Mouse (Mus musculus) T-helper 1 cell (primary cell): Measurements from ENCODE around the gene Rims1.

Experiments
- in situ Hi-C: fragments of 300-600 bp; cut with MboI, MseI; formaldehyde crosslinking; loops from one replicate; pipeline ENCODE4 v1.15.1; 2025; ENCODE audit warnings: high pct_unique_total_duplicates

Gene Rims1

DNA sequence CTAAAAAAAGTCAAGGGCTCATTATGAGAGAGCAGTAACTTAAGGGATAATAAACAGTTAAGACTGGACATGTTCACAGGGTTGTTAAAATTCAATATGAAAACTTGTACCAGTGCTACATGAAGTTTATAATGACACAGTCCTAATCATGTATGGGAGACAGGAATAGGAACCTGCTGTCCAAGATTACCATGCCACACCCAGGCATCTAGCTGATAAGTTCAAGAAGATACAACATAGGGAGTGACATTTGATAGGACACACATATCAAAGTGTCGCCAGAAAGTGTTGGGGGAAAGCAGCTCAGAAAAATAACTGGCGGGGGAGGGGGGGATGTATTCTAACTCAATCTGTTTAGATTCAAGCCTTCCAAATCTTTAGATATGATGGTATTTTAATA, 449.6 kb downstream of the Rims1 start:
- in situ Hi-C loops: no loop called here

DNA sequence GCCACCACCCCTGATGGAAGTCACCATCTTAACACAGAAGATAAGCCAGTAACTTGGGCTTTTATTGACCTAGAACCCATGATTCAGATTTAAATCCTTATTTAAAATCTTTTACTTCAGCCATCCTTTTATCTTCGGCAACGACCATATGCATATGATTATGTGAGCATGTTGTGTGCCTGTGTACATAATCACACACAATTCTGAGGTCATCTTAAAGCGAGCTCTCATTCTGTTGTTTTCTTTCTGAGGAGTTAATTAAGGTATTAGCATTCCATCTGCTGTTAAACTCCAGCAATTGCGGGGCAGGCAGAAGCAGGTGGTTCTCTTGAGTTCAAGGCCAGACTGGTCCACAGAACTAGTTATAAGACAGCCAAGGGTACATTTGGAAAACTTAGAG, 452.1 kb downstream of the Rims1 start:
- in situ Hi-C loops: no loop called here

DNA sequence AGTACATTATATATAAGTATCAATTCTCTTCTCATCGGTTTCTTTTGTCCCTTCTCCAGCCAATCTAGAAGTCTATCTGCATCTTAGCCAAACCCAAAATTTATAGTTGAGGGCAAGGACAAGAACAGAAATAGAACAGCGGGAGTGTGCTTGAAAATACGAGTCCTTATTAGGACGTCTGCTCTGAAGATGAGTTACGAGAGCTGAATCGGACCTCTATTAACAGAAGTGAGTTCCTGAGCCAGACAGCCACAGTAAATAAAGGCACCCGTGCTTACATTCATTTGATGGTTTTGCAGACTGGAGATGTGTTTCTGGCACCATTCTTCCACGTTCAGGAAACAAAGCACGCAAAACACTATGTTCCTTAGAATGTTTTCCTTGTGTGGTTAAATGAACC, 466.9 kb downstream of the Rims1 start:
- in situ Hi-C loops: no loop called here

DNA sequence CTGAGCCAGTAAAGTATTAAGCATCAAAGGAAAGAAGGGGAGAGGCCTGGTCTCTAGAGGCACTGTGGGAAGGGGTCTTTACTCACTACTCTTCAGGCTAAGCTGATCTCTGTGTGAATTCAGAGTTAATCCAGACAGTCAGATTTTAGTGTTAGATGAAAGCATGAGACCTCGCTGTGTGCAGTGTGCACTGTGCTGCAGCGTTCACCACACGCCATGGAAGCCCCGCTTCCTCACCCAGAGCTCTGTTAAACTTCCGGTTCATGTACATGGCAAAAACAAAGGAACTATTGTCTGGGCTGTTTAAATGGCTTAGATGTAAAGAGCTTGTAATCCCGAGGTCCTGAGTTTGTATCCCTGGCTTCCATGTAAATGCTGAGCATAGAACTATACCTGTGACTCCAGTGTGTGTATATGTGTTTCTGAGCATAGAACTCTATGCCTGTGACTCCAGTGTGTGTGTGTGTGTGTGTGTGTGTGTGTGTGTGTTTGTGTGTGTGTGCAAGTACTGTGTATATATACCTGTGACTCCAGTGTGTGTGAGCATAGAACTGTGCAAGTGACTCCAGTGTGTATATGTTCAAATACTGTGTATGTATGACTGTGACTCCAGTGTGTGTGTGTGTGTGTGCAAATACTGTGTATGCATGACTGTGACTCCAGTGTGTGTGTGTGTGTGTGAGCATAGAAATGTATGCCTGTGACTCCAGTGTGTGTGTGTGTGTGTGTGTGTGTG, 484.7 kb downstream of the Rims1 start:
- in situ Hi-C loops: no loop called here

DNA sequence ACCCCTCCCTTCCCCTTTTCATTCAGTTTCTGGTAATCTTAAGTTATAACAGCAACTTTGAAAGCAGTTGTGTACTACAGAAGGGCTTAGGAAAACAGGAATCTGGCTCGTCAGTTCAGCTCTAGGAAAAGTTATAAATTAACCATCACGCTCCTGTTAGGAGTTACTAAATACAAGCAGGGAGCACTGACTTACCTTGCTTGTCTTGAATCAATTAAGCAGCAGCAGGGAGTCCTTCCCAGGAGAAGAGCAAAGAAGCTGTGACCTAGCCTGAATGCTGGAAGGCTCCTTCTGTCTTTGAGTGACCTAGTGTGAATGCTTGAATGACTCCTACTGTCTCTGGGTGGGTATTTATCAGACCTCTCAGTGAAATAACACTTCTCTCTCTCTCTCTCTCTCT, 490.3 kb downstream of the Rims1 start:
- in situ Hi-C loops: no loop called here

DNA sequence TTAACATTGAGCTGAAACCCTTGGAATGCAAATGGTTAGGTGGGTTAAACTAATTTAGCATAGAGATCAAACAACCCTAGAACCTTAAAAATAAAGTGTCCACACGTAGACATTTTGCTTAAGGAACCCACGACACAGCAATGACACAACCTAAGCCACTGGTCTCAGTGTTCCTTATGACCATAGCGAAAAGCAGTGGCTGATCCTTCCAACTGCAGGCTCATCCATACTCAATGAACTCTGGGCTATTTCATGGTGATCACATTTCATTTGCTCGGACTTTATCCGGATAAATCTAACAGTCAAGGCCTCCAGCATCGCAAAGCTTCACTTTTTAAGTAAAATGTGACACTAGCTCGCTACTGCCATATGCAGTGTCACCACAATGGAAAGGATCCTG, 494.3 kb downstream of the Rims1 start:
- in situ Hi-C loops: no loop called here

DNA sequence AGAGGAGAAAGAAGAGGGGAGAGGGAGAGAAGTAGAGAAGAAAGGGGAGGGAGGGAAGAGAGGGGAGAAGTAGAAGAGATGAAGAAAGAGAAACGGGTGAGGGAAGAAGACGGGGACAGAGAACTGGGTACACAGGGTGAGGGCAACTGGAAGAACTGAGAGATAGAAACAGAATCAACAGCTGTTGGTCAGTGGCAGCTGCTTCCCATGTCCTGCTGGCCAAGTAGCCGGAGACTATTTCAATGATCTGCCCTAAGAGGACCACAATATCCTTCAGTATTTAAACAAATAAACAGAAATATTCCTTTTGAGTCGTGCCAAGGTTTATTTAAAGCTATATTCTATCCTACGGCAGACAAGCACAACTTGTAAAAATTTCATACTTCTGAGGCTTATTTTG, 499.3 kb downstream of the Rims1 start:
- in situ Hi-C loops: no loop called here

DNA sequence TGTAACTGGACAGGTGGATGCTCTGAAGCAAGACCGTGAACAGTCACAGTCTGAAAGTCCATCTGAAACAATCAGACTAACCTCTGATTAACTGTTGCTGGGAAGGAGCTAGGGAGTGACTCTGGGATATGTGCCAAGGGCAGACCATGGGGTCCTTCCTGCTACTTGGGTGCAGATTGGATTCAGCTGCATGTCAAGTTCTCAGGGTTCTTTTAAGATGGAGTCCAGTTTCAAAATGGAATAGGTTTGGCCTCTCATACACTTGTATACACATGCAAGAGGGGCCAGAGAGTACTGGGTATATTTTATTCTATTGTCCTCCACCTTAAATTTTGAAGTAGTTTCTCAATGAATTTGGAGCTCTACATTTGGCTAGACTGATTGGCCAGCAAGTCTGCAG, 499.9 kb downstream of the Rims1 start:
- in situ Hi-C loops: no loop called here

DNA sequence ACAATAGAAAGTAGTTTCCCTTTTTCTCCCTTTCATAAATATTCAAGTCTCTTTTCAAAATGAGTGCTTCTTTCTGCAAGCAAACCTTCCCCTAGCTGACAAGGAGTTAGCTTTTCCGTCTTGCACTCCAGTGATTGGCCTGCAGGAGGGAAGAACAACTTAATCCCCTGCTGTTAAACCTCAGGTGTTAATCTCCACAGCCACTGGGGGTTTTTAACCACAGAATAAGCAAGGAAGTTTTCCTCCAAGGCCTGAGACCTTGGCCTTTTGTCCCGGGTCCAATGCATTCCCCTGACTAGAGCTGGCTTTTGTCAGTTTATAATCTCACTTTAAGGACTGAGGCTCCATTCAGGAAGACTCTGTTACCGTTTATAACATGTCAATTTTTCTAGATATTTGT, 511.8 kb downstream of the Rims1 start:
- in situ Hi-C loops: no loop called here

DNA sequence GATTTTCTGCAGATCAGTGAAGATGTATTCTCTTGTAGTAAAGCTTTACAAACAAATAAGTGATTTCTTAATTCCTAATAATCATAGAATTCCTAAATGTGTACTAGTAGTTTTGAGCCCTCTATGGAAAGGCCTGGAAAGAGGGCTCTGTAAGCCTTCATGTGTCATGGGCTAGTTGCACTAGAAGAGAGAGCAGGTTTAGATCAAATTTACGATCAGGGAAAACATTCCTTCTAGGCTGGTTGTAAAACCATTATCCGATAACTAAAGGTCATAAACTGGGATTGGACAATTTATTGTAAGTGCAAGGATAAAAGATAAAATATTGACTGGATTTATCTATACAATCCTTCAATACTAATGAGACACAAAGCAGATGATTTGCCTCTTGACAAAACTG, 512.5 kb downstream of the Rims1 start:
- in situ Hi-C loops: no loop called here

DNA sequence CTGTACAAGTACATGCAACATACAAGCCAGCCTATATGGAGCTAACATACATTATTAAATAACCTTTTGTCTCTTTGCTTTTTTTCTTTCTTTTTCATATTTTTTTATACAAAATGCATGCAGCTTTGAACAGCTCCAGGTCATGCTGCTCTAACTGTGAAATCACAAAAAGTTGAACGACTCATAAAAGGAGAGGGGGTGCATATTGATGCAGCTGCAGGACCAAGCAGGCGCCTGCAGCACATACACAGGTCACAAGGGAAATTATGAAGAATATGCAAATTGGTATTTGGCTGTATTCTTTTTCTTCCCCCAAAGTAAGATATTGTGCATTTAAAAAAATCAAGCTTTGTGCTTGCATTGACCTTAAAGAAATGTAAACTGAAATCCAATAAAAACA, 519.0 kb downstream of the Rims1 start:
- in situ Hi-C loops: no loop called here

DNA sequence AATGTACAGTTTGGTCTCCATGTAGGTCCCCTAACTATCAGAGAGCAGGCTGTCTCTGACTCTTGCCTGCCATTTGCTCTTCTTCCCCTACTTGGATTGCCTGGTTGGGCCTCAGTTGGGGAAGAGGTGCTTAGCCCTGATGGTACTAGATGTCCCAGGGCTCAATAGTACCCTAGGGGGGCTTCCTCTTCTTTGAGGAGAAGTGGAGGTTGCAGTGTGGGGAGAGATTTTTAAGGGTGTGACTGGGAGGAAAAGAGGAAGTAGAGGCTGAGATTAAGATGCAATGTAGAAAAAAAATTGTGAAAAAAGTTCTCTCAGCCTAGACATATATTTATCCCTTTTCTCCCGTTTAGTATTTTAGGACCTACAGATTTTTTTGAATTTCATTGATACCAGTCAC, 525.8 kb downstream of the Rims1 start:
- in situ Hi-C loops: no loop called here

DNA sequence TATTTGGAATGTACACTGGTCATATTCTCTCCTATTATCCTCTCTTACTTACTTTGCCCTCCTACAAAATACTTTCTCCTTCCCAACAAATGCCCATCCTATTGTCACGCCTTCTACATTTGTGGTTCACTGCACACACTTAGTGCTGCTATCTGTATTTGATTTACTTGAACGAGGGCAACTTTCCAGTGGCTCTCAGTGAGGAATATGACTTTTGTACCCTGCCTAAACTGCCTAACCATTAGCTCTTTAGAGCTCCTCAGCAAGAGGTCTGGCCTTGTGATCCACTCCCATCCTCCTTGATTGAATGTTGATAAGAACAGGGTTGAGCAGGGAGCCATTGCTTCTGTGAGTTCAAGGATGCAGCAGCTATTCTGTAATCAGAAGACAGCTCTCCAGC, 531.7 kb downstream of the Rims1 start:
- in situ Hi-C loops: no loop called here

DNA sequence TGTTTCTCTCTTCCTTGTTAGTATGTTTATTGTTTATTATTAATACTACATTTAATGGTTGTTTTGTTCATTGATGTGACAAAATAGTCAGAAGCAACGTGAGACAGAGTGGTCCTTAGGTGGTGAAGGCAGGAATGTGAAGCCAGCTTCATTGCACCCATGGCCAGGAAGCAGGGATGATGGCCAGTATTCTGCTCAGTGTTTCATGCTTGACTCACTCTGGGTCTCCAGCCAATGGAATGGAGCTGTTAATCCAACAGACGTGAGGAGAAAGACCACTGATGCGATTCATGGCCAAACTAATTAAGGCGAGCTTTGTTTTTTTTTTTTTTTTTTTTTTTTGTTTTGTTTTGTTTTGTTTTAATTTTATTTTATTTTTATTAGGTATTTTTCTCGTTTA, 535.7 kb downstream of the Rims1 start:
- in situ Hi-C loops: no loop called here

DNA sequence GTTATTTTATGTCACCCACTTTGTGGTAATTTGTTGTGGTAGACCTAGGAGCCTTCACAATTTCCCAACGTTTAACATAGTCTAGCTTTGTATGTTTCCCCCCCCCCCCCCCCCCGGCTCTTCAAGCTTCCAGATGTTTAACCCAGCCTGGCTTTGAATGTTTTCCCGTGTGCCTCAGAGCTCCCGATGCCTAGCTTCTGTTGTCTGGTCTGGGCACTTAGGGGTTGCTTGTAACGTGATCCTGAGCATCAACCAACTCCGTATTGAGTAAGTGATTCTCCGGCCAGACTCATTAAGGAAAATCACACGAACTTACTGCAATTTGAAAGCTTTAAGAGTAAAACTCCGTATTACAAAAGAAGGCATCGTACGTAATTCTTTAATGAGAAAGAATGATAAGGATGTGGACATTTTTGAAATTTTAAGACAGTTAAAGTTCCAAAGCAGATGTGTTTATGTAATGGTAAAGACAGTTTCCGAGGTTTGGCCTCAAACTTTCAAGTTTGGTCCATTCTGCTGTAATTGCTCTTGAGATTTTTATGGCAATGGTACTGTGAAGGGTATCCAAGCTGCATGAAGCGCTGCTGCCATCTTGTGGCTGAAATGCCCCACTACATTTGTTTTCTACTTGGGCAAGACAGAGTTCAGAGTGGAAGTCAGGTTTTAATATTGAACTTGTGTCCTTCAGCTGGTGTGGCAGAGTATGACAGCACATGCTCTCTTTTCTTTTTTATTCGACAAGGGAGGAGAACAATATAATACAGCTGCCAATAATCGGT, 537.0 kb downstream of the Rims1 start:
- in situ Hi-C loops: loop anchor here (5.0 kb wide), 1 partner anchor 856 kb away; no protein-coding TSS in a partner anchor

DNA sequence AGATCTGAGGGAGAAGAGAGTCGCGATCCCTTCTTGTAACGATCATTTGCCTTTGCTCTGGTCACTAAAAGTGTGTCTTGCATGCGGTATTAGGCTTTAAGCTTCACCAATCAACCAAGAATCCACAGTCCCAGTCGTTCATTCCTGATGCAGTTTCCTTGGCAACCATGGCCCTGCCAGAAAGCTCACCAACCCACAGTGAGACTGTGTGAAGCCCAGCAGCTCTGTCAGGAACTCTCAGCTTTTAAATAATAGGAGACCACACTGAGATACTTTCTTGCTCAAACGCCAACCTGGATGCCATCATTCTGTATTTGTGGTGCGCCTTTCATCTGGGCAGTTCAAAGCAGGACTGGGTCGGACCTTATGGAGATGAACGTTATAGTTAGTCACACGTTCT, 539.3 kb downstream of the Rims1 start:
- in situ Hi-C loops: loop anchor here (5.0 kb wide), 1 partner anchor 854 kb away; no protein-coding TSS in a partner anchor

DNA sequence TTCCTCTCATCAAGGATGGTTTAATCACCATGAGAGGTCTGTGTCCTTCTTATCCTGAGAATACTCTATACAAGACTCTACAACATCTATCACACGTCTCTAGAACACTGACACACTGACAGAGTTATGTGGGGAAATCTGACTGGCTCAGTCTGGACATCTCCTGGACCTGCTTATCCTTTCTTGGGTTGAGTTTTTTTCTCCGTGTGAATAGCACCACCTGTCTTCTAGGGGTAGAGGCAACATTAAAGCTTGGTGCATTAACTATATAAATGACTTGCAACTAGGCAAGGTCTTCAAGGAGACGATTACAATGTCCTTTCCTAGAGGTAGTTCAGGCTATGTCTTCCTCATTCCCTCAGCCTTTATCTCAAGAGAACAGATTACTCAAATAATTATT, 540.3 kb downstream of the Rims1 start:
- in situ Hi-C loops: loop anchor here (5.0 kb wide), 1 partner anchor 853 kb away; no protein-coding TSS in a partner anchor

DNA sequence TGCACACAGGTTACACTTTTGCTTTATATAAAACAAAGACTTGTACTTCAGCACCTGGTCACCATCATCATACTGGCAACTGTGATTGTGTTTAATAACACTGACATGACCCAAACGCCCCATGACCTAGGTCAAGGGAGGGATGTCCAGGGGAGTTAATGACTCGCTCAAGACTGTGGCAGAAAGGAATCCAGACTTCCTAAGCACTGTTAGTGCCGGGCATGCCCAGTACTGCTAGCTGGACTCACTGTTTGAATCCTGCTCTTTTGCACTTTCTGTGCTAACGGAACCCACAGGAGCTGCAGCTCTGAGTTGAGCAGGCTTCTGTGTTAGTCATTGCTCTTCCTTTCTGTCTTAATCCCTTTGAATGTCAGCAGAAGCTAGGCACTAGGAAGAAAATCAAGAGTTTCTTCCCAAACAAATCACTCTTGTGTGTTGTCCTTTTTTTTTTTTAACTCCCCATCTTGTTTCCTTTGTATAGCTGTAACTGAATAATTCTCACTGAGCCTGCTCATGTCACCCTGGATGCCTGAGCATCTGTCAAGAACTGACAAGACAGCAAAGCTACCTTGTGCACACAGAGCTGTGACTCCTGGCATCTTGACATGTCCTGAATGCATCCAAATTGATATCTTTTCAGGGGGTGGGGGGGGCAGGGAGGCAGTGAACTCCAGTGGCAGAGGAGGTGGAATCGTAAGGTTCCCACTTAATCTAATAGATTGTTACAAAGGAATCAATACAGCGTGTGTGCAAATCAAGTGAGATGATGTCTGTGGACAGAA, 543.4 kb downstream of the Rims1 start:
- in situ Hi-C loops: no loop called here

DNA sequence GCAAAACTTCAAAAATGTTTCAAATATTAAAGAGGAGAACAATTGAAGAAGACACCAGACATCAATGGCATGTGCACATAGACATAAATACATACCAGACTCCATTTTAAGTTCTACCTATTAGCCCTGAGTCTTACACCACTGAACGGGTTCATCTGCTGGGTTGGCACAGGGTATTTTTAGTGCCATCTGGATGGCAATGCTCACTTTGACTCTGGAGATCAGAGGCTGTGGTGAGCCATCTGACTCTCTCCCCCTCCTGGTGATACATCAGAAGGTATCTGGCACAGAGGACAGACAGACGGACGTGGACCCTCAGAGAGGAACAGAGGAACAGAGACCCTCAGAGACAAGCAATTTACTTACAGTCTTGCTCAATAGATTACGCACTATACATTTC, 544.1 kb downstream of the Rims1 start:
- in situ Hi-C loops: no loop called here

DNA sequence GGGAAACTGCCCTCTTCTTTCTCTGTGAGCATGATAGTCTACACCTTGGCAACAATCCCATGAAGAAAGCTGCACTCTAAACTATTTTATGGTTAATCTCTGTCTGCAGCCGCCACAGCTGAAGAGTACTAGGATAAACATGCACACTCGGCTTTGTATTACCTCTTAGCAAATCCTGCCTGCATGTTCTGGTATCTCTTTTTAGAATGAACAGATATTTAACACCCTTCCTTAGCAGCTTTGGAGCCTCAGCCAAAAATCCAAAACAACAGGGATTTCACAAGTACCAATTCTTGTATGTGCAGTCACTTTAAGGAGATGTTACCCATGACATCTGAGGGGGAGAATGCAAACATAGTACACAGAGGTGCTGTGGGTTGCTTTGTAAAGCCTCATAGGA, 545.5 kb downstream of the Rims1 start:
- in situ Hi-C loops: no loop called here

DNA sequence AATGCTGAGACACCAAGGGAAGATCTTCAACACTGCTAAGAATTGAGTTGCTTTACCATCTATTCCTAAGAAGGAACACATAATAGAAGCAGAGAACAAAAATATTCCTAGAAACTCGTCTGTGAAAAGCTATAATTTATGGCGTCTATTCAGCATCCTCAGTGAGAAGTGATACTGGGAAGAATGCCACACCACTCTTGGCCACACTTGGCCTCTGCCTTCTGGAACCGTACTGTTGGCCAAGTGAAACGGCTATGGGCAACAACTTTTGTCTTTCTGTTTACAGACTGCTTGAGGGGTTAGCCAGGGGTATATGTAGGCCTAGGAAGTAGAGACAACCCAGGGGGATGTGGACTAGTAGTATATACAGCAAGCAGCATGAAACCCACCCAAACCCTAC, 547.4 kb downstream of the Rims1 start:
- in situ Hi-C loops: no loop called here

DNA sequence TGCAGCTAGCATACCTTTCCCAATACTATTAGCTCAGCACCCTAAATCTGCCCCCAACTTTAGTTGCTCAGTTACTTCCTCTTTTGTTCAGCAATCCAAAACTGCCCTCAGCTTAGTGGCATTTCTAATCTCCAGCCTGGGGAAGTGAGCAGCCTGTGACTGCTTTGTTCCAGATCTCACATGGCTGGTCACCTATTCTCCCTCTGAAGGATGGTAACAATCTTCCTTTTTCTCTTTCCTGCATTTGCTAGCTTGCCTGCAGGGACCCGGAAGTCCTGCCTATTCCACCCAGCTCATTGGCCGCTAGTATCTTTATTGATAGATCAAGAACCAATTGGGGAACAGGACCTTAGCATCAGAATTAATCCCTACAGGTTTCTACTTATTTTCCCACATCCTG, 551.5 kb downstream of the Rims1 start:
- in situ Hi-C loops: no loop called here
